Mouse (Mus musculus) mesoderm, embryonic 11.5 days (tissue): ENCODE data around the gene Hagh.

Experiments
- DNase-seq: peaks from one replicate; pipeline ENCODE4 v3.0.0-alpha.2; 2012; ENCODE audit warnings: low read depth, low spot score

Gene Hagh

DNA sequence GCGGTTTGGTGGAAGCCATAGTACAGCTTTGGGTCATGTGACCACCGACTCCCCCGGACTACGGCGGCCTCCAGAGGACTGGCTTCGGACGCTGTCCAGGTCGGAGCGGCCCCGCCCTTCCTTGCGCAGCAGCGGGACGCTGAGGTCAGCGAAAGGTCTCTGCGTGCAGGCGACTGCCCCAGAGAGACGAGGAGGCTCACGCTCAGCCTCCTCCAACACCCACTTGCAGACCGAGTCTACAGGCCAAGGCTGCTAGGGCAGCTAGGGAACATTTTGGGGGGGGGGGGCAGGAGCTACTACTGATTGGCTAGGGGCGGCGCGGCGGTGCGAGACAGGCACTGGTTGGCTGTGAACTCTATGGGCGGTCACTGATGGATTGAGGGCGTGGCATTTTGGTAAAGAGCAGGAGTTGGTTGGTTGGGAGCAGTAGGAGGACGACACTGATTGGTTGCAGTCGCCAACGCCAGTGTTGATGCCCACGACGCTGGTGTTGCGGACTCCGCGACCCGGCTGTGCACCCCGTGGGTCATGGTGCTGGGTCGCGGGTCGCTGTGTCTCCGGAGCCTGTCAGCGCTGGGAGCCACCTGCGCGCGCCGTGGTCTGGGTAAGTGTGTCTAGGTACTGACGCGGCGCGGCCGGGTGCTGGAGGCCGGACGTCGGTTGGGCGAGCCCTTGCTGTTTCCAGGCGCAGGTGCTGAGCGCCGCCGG is 10.3 kb downstream of the Hagh start, which contains the start of gene Fahd1:
Gene Fahd1, minus strand, starts transcription at position 300 of the 708 bp plus-strand sequence.
- peak; percentile 97 for DNase-seq

DNA sequence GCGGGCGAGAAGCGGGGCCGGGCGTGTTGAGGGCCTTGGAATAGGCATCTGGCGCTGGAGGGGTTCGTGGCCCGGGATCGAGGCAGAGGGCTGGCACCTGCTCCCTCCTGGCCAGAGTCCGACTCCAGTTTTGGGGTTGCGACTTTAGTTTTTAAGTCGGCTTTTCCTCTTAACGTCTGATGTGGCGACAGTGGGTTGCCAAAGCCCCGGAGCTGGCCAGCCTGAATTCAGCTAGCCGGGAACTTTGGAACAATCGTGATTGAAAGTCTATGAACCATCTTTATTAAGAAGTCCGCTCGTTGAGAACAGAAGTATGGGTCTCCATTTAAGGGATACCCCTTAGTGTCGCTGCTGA is 10.8 kb downstream of the Hagh start:
- no peak for DNase-seq

DNA sequence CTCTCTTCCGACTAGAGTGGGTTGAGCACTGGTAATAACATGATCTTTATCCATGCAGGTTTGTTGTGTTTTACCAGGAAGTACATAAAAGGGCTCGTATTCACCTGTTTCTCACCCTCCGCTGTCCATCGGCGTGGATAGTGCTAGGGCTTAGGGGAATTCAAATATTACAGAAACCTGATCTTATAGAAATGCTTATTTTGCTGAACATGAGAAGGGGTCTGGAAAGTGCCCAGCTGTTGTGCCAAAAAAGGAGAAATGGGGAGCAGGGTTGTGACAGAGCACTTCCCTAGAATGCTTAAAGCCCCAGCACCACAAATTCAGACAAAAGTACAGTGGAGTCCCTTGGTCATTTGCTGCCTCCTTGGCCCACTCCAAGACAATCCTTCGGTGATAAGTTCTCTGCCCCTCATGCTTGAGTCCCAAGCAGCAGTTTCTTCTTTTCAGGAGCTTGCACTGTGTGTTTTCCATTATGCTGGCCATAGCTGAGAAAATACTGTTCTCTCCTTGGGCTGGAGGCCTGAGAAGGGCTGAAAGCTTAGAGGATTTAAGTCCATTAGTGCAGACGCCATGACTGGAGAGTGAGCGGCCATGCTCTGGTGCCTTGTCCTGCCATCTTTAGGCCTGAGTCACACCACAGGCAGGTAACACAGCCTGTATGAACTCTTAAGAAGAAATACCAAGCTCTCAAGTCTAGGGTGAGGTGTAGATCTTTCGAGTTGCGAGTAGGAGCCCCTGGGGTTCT is 11.6 kb downstream of the Hagh start:
- DNase-seq, result no peak

DNA sequence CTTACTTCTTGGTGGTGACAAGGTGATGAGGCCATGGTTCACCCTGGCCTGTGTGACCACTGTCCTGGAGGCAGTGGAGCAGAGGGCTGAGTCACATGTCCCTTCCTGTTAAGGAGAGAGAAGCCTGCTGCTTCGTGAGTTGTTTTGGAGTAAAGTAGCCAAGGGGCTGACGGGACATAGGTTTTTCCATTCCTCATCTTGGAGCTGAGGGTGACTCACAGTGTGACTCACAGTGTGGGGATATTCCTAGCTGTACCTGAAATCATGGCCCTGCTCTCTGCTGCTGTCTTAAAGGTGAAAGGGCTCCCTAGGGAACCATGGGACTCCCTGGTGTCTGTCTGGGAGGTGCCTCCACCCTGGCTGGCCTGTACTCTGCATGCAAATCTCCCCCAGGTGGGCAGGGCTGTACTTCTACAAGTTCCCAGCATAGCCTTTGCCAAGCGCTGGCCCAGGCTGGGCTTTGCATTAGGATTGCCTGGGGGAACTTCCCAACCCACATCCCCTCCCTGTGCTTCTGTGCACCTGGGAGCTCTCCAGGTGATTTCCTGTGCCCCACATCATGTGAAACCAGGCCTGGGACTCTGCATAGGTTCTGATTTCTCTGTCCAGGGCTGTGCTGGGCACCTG is 16.0 kb downstream of the Hagh start:
- DNase-seq, result no peak

DNA sequence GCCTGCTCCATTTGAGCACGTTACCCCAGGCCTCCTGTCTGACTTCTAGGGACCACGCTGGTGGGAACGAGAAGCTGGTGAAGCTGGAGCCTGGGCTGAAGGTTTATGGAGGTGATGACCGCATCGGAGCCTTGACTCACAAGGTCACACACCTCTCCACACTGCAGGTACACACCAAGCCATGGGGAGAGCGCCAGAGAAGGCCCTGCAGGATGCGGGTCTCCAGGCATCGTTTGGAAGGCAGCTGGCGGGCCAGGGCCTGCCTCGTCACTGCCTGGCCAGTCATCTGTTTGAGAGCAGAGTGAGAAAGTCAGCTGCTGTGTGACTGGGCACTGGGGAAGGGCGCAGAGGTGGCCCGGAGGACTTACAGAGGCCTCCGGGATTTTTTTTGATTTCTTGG is 16.6 kb downstream of the Hagh start:
- DNase-seq, result no peak

DNA sequence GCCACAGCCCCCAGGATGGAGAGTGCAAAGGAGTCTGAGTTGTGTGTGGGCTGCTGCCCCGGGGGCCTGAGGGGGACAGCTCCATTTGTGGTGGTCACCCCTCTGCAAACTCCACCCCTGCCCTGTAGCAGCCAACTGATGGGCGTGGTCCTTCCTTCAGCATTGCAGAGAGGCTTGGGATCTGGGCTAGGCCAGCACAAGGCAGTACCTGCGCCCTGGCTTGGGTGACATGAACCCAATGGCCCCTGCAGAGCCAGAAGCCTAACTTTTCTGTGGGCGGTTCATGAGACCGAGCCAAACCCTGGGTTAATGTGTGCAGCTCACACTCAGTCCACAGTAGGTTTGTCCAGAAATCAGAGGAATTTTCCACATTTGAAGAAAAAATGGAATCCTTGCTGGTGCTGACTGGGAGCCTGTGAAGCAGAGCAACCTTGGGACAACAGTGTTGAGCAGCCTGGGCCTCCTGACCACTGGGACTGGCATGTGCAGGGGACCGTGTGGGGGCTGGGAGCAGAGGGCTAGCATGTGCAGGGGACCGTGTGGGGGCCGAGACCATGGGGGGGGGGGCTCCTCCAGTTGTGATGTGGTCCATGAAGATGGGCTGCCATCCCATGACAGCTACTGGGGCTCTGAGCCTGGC is 18.0 kb downstream of the Hagh start:
- no peak for DNase-seq

DNA sequence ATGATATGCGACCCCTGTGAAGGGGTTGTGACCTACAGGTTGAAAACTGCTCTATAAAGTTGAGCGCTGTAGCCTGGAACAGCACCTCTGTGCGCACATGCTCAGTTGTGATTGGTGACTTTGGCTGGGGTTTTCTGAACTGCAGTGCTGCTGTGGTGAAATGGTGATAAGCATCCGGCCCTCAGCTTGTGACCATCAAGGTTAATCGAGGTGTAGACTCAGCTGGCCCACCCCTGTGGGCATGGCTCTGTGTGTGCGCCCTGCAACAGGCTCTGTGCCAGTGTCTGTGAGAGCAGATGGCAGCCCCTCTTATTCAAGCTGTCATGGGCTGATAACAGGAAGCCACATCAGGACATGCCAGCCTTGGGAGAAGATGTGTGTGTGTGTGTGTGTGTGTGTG is 19.0 kb downstream of the Hagh start:
- no peak for DNase-seq

DNA sequence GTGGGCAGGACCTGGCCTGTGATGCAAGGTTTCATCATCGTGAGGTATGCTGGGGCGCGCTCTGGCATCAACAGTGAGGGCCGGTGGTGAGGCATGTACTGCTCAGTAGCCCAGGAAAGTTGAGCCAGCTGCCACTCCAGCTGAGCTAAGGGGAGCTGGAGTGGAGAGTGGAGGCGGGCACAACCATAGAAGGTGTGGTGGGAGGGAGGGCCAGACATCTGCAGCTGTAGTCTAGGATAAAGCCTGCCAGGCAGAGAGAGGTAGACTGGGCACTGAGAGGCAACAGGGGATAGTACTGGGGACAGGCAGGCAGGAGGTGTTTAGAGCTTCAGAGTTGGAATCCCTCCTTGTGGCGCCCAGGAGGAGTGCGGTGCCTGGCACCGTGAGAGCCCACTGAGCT is 20.1 kb downstream of the Hagh start:
- no peak for DNase-seq

DNA sequence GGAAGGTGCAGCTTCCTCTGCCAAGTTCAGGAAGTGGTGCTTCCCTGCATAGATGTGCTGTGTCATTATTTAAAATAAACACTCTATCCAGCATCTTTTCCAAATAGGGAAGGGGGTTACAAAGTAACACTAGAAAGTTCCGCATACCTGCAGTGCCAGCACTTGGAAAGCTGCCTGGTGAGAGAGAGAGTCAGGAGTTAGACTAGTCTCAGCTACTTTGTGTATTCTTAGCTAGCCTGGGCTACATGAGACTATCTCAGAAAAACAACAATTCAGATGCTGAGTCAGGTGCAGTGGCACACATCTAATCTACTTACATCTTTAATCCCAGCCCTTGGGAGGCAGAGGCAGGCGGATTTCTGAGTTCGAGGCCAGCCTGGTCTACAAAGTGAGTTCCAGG is 21.8 kb downstream of the Hagh start:
- DNase-seq, result no peak

DNA sequence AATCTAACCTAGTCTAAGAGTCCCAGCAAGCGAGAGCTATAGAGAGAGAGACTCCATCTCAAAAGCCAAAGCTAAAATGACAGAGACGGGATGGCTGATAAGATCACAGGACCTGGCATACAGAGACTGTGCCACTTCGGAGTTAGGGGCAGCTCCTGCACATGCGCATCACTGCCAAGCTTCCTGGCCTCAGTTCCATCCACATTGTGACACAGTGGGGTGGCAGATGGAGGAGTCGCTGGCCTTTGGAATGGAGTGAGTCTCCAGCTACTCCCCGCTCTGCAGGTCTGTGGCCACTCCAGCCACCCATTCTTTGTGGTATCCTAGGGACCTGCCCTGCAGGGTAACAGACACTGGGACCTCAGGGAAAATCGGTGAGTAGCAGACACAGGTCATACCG is 25.8 kb downstream of the Hagh start, which contains the start of gene Igfals:
Gene Igfals, plus strand, starts transcription at position 222 of the 400 bp plus-strand sequence.
- no peak for DNase-seq

DNA sequence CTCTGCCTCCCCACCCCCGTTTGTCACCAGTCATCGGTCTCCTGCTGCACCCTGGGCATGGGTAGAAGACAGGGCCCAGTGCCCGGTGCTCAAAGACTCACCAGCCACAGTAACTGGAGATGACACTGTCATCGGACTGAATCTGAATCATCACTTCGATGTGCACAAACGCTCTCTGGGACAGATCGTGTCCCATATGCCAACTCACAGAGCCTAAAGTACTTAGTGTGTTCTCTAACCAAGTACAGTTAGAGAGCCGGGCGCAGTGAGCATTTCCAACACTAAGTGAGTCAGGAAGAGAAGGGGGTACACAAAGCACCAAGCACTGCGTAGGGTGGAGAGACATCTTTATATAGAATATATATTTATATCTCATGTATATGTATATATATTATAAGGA is 28.0 kb downstream of the Hagh start:
- DNase-seq, result no peak

DNA sequence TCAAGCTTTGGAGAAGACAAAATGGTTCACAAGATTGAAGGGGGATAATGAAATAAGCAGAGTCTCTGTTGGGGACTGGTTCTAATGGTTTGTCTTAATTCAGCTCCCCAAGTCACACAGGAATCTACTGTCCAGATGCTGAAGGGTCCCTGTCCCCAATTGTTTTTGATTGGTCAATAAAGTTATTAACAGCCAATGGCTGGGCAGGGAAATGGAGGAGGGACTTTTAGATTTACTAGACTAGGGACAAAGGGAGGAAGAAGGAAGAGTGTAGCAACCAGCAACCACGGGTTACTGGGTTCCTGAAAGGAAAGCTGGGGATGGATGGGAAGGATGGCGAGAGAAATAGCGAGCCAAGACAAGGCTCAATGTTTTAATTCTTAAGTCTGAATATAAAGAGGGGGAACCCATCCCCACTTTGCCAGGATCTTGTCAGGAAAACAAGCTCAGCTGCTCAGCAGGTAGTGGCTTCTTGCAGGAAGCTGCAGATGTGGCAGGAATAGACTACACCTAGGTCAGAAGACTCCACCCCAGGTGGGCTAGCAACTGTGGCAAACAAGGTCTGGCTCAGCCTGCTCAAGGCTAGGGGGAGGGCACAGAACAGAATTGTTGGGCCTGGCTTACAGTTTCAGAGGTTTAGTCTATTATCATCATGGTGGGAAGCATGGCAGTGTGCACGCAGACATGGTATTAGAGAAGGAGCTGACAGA is 33.9 kb downstream of the Hagh start:
- no peak for DNase-seq

DNA sequence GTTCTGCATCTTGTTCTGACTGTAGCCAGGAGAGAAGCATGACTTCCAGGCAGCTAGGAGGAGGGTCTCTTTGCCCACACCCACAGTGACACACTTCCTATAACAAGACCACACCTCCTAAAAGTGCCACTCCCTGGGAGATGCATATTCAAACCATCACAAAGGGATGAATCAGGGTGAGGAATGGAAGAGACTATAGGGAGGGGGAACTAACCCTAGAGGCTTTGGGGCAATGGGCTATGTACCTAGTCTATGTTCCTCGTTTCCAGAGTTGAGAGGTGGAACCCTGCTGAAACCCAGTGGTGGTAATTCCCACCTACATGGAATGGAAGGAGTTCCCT is 34.4 kb downstream of the Hagh start:
- no peak for DNase-seq

DNA sequence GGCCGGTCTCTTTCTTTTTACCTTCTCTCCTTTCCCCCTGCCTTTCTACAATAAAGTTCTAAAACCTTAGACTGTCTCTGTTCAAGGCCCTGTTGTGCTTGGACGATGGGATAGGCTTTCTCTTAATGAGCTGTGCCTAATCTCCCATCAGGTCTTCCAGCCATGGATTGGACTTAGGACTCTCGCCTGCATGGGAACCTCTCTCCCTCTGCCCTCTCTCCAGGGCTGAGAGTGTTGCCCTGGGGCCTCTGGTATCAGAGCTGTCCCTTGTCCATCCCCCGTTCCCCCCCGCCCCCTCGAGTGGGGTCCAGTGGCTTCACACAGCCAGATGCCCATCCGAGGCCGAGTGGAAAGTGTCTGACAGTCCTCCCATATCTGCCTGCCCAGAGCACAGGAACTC is 35.0 kb downstream of the Hagh start:
- DNase-seq, result no peak

DNA sequence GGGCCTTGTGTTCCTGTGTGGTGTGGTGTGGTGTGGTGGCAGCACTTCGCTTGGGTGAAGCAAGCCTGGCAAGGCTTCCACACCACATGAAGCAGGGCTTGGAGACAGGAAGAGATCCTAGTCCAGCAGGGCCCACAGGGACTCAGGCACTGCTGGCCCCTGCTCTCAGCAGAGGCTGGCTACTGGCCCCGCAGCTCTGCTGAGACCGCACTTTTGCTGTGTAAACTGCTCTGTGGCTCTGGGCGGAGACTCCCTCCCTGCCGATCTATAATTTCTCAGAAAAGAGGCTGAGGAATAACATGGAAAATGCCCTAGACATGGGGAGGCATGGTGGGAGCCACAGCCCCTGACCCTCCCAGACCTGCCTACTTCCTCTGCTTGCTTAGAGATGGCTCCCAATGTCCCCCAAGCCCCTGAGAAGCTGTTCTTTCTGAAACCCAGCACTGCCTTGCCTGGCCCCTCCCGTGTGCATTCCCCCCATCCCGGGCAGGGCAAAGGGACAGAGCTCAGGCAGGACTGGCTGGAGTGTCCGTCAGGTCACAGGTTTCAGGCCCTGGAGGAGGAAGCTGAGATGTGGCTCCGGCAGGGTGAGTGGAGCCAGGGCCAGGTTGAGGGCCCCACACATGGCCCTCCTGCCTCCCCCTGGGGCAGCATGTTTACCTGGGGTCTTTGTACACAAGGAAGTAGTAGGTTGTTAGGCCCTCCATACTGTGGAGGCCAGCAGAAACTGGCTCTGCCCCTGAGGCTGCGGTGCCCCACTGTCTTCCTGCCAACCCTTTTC is 37.6 kb downstream of the Hagh start:
- DNase-seq, result no peak

DNA sequence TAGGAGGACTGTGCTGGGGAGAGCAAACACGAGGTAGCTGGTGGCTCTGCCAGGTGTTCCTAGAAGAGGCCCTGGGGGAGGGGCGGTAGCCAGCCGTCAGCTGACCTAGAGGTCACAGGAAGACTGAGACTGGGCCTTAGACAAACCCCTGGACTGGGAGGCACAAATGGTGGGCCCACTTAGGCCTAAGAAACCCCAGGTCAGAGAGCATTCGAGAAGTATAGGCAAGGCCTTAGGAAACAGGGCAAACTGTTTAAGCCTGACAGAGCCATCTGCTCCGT is 38.1 kb downstream of the Hagh start:
- DNase-seq, result no peak

DNA sequence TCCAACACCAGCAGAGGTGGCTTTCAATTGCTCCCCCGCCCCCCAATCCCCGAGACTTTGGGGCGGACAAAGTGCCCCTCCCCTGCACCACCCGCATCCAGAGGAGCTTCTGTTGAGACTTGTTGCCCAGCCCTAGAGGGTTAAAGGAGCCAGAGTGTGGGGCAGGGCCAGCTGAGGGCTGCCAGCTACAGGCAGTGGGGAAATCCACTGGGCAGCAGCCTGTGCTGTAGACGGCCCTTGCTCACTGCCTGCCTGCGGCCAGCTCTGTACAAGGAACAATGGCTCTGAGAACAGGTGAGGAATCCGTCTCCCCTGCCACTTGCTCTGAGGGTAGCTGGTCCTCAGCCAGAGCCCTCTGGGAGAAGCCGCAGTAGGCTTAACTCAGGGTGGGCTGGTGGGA is 38.6 kb downstream of the Hagh start:
- DNase-seq, result no peak

DNA sequence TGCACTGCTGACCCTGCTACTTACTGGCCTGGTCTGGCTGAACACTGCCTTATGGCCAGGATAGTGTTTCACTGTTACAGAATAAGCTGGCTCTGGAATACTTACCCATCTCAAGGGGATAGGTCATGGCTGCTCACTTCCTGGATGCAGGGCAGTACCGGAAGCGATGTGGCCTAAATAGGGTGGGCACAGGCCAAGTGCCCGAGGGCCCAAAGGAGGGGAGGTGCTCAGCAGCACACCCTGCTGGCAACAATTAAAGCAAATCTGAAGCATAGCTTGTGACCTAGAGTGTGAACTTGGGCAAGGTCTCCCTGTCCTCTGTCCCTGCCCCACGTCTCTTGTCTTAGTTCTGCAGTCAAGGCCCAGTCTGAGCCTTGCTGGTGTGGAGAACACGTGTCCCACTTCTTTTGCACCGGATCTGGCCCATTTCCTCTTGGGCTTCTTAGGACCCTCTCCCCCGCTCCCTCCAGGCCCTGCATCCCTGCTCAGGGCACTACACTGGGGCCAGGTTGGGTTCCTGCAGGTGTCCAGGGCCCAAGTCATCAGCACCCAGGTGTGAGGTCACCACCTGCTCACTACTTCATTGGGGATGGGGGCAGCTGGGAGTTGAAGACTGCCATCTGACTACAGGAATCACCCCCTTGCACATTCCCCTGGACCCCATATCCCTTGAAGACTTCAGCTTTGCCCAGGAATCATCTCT is 41.9 kb downstream of the Hagh start:
- DNase-seq, result peak; percentile 58

DNA sequence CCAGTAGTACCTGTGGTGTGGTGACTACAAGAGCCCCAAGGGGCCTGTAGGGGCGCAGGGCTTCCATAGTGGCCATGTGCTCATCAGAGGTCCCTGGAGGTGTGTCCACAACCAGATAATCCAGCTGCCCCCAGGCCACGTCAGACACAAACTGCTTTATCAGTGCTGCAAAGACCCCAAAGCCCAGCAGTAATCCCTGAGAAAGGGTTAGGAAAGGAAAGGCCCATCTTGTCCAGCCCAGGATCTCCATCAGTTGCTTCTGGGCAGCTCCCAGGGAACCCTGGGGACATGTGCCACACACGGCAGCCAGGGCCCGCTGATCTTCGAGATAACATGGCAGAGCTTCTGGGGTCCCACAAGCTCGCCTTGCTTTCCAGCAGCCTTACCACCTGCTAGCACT is 44.4 kb downstream of the Hagh start:
- DNase-seq, result no peak

DNA sequence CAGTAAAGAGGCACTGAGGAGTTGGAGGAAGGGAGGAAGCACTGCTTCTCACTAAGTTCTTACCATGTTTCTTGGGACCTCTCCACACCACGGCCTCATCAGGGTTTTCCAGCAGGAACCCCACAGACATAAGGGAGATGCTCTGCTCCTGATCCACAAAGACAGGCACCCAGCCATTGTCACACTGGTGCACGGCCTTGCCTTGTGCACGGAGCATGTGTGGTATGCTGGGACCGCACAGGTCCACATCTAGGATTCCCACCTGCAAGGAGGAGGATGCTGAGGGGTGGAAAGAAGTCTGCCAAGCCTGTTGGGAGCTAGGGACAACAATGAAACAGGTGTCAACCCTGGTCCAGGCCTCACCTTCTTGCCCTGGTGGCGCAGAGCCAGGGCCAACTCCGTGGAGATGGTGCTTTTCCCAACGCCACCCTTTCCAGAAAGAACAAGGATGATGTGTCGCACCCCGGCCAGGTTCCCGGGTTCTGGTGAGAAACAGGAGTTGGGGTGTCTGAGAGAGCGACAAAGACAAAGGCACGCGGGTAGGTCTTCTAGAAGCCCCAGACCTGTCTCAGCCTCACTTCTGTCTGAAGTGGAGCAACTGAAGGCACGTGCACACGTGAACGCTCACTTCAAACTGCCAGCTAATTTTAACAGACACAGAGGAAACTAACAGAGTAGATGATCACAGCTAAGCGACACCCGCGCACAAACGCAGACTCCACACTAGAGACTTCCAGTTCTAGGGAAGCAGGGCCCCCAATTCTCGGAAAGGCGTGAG is 45.6 kb downstream of the Hagh start:
- no peak for DNase-seq
